Mouse (Mus musculus): ENCODE measurements around the gene Psmb6.

GRCm38 (mm10) chr11:70571641-70572040, 46.5 kb downstream of the Psmb6 start:
- TF ChIP-seq POLR2A (IDR thresholded peaks at IDR 0.05; ENCODE audit: borderline replicate concordance, low read depth, low read length) (no peak), CTCF (IDR thresholded peaks at IDR 0.05; ENCODE audit: low read depth, low read length) (no peak)

Data from bone marrow macrophage, adult 2 months (primary cell).